Mouse (Mus musculus) cerebellum, adult 2 months (tissue): ENCODE results near the gene She. TPM values are rescaled to one million over a fixed set of nuclear protein-coding genes. Genes with fewer than 3 reads are reported as not detected.
A peak's percentile ranks its signal among the peaks of the same experiment; 100 is the strongest.

Experiments
- DNase-seq, 2 experiments: peaks; one replicate each; pipeline ENCODE4 v3.0.0; 2021
- H3K27ac ChIP-seq: fragments of 200-500 bp; 2 replicates; pipeline ENCODE4 v1.5.1; 2012; ENCODE audit warnings: low read length, control low read depth, inconsistent platforms; ENCODE audit not compliant: insufficient read depth
- H3K27me3 ChIP-seq: fragments of 200-500 bp; 2 replicates; pipeline ENCODE4 v1.6.1; 2012; ENCODE audit warnings: inconsistent platforms, mild to moderate bottlenecking, low read length, moderate library complexity; ENCODE audit not compliant: control insufficient read depth, insufficient read depth
- H3K4me1 ChIP-seq: fragments of 200-500 bp; 2 replicates; pipeline ENCODE4 v1.6.1; 2011; ENCODE audit warnings: low read length; ENCODE audit not compliant: control insufficient read depth, insufficient read depth
- H3K4me3 ChIP-seq: fragments of 200-500 bp; replicated peaks from 2 replicates; pipeline ENCODE3; 2011; ENCODE audit warnings: mild to moderate bottlenecking, low read depth, low read length, control low read depth; ENCODE audit not compliant: insufficient read depth
- CTCF ChIP-seq: fragments of 200-500 bp; IDR thresholded peaks from 2 replicates; pipeline ENCODE4 v1.5.1; 2011; ENCODE audit warnings: low read depth, mild to moderate bottlenecking, control low read depth, low read length, moderate library complexity, borderline replicate concordance; ENCODE audit not compliant: insufficient read depth
- POLR2A ChIP-seq: fragments of 200-500 bp; IDR thresholded peaks from 2 replicates; pipeline ENCODE4 v1.6.1; 2011; ENCODE audit warnings: low read length, control low read depth, borderline replicate concordance; ENCODE audit not compliant: insufficient read depth
- WGBS: fragments of 180-500 bp; shearing (Covaris S2); methylation state at CpG from one replicate; pipeline ENCODE4 v1.1.7; 2018; 5-methylcytosine and 5-hydroxymethylcytosine counted together
- polyA plus RNA-seq: library from polyadenylated mRNA; depleted of rRNA; stranded (reverse); fragments of >200 nt; gene quantifications from 2 replicates; pipeline ENCODE4 v1.2.3, GENCODE M21; 2012; rRNA removed

The She gene
- polyA plus RNA-seq = 1.7 and 1.9 TPM in 2 replicates

DNA sequence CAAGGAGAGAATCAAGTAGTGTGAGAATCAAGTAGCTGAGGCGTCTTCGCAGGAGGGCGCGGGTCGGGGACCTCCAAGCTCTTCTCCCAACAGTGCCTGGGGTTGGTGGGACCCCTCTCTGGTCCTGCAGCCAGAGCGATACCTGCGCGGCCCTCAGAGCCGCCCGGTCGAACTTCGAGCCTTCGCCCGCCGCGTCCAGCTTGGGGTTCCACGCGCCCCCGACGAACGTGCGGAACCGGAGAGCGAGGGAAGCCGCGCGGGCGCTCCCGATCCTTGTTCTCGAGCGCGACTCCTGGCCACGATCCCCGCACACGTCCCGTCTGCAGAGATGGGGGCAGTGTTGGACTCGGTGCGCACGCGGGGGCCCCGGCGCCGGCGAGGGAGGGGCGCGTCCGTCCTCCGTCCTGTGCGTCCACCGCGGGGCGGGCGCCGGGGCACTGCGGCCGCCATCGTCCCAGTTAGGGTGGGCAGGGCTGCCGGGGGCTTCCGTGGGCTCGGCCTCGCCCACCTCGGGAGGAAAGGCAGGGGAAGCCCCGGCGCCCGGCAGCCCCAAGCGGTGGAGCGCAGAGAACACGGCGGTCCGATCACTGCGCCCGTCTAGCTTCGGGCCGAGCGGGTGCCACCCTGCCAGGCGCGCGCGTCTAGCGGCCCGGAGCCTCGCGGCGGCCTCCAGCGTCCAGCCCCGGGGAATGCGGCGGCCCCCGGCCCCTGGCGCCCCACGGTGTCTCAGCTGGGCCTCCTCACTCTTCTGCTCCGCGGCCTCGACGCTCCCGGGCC, at the start of gene She:
Gene She, plus strand, starts transcription at position 556 of the 777 bp plus-strand sequence.
- TF ChIP-seq CTCF = no peak
- no peak for TF ChIP-seq POLR2A
- no peaks in the 10 kb centered on the region for H3K4me1 ChIP-seq
- H3K4me3 ChIP-seq = no peak within 1 kb of the TSS
- no peak for DNase-seq
- H3K27me3 ChIP-seq = peaks cover 6% of the 10 kb centered on the region; the same call in 1 of the 2 replicates
- 2% methylated on average over 92 of the region's 96 CpGs for WGBS
- H3K27ac ChIP-seq = no peak within 1 kb of the TSS

GRCm38 (mm10) chr3:89781640-89782039, 49.5 kb upstream of the She start:
- DNase-seq = no peak
- WGBS = 40% methylated on average over 5 of the region's 5 CpGs
- no peak overlapping the region for H3K4me3 ChIP-seq
- H3K27me3 ChIP-seq = no peaks in the 10 kb centered on the region
- no peak overlapping the region for H3K27ac ChIP-seq
- TF ChIP-seq CTCF (no peak), POLR2A (no peak)
- no peaks in the 10 kb centered on the region for H3K4me1 ChIP-seq

- H3K27ac ChIP-seq = no peak overlapping the region
- H3K4me1 ChIP-seq = no peaks in the 10 kb centered on the region
- DNase-seq = peak; percentile 72 to 77
- H3K27me3 ChIP-seq = no peaks in the 10 kb centered on the region
- 11% methylated on average over 11 of the region's 11 CpGs for WGBS
- no peak for TF ChIP-seq POLR2A
- peak; percentile 92 for TF ChIP-seq CTCF
- H3K4me3 ChIP-seq = no peak overlapping the region
These were observed 46.0 kb upstream of the She start for GRCm38 (mm10) chr3:89784991-89785753.

- Histone ChIP-seq H3K4me3 (no peak overlapping the region), H3K27ac (no peak overlapping the region), H3K27me3 (no peaks in the 10 kb centered on the region), H3K4me1 (no peaks in the 10 kb centered on the region)
- no peak for DNase-seq
- WGBS = 95% methylated on average over 6 of the region's 6 CpGs
- no peak for TF ChIP-seq CTCF
- TF ChIP-seq POLR2A = no peak
These were observed 44.9 kb upstream of the She start for GRCm38 (mm10) chr3:89786275-89786674.

DNA sequence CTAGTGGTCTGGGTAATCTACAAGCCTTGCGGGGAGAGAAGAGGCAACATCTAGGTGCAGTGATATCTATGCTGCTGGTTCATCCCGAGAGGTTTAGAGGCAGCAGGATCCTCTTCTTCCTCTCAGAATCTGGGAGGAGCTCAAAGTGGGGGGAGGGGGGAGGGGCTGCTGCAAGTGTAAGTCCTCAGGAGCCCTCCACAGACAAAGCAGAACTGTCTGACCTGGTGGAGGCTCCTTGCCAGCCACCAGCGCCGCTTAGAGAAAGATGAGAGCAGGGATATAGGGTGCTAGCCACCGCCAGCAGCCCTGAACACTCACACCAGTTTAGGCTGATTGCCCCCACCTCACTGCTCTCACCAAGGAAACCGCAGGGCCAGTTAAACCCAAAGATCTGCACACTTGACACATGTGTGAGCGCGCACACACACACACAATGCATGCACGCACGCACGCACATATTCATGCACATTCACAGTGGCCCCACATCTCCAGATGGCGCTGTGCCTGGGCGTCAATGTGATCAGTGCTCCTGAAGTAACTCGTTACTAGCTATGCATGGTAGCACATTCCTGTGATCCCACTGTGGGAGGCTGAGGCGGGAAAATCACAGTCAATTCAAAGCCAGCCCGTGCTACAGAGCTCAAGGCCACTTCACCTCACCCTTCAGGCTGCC, 42.4 kb upstream of the She start:
- no peak for DNase-seq
- Histone ChIP-seq H3K27me3 (no peaks in the 10 kb centered on the region), H3K4me1 (no peaks in the 10 kb centered on the region), H3K27ac (no peak overlapping the region), H3K4me3 (no peak overlapping the region)
- WGBS = 55% methylated on average over 16 of the region's 16 CpGs
- TF ChIP-seq POLR2A (no peak), CTCF (no peak)

DNA sequence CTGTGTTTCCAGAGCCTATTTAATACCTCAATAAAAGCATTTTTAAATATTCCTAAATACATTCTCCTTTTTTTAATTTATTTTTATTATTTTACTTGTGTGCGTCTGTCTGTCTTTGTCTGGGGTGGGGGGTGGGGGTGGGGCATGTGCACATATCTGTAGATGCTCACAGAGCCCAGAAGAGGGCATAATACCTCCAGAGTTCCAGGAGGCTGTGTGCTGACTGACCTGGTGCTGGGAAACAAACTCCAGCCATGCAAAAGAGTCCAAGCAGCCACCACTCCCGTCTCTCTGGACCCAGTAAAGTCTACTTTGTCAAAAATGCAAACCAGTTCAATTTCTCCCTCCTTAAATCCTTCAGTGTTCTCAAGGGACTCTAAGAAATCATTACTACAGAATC, 36.6 kb upstream of the She start:
- Histone ChIP-seq H3K27ac (no peak overlapping the region), H3K4me1 (no peaks in the 10 kb centered on the region), H3K27me3 (no peaks in the 10 kb centered on the region), H3K4me3 (no peak overlapping the region)
- WGBS = 64% methylated on average over 2 of the region's 2 CpGs
- TF ChIP-seq POLR2A = no peak
- TF ChIP-seq CTCF = no peak
- no peak for DNase-seq

DNA sequence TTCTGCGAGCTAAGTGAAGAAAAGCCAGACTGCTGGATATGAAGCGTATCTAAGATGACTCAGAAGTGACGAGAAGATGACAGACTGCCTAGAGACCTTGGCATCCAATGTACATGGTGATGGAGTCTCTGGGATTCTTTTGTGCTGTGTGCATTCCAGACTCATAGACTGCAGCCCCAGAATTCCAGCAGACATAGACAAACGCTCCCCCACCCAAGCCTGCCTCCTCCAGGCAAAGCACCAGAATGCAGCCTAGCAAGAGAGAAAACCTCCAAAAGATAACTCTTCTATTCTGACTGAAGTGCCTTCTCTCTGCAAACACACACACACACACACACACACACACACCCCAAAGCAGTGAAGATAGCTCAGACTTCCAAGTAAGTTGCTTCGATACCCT, 35.4 kb upstream of the She start:
- 31% methylated on average over 5 of the region's 5 CpGs for WGBS
- TF ChIP-seq POLR2A (no peak), CTCF (no peak)
- no peaks in the 10 kb centered on the region for H3K4me1 ChIP-seq
- no peaks in the 10 kb centered on the region for H3K27me3 ChIP-seq
- no peak for DNase-seq
- H3K4me3 ChIP-seq = no peak overlapping the region
- no peak overlapping the region for H3K27ac ChIP-seq
